Mouse (Mus musculus): ENCODE results near the gene Sprn. TPM values are rescaled to one million over a fixed set of nuclear protein-coding genes. Genes with fewer than 3 reads are reported as not detected.

Gene Sprn
- polyA plus RNA-seq, 1 experiment = 0.16 TPM

DNA sequence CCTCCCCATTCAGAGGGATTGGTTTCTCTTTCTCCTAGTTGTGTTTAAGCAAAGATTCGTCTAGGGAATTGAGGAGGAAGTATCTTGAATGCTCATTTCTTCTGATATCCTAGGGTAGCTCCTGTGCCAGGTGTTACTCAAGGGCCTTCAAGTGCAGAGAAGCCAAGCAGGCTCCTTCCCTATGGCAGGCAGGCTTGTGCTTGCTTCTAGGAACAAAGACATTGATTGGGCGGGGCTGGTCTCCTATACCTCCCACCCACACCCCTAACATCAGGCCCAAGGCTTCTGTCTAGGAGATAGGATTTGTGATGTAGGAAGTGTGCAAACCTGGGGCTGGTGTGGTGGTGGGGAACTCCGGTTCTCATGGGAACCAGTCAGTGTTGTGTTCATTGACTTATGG is 27.7 kb downstream of the Sprn start:
- H3K4me3 ChIP-seq (ENCODE audit: insufficient read depth, low read length) = no peak overlapping the region

GRCm38 (mm10) chr7:140126022-140126350 is 28.7 kb downstream of the Sprn start:
- Histone ChIP-seq H3K4me3 (ENCODE audit: insufficient read depth, low read length) (peak overlapping the region; percentile 65), H3K4me1 (ENCODE audit: control insufficient read depth, insufficient read depth, low read length) (peaks cover 2% of the 10 kb centered on the region; the same call in 1 of the 2 replicates), H3K27ac (ENCODE audit: insufficient read depth, low read length) (no peak overlapping the region)
- TF ChIP-seq CTCF (IDR thresholded peaks at IDR 0.05; ENCODE audit: borderline replicate concordance, insufficient read depth, low read length) (no peak), POLR2A (IDR thresholded peaks at IDR 0.05; ENCODE audit: low read depth, low read length) (no peak)

More for the DNA sequence above, 27.7 kb downstream of the Sprn start:
- no peak for TF ChIP-seq CTCF (IDR thresholded peaks at IDR 0.05; ENCODE audit: borderline replicate concordance, insufficient read depth, low read length)
- TF ChIP-seq POLR2A (IDR thresholded peaks at IDR 0.05; ENCODE audit: low read depth, low read length) = no peak
- H3K4me1 ChIP-seq (ENCODE audit: control insufficient read depth, insufficient read depth, low read length) = peaks cover 2% of the 10 kb centered on the region; the same call in 1 of the 2 replicates
- H3K27ac ChIP-seq (ENCODE audit: insufficient read depth, low read length) = no peak overlapping the region

- peak overlapping the region; percentile 65 for H3K4me3 ChIP-seq (ENCODE audit: insufficient read depth, low read length)
- peaks cover 2% of the 10 kb centered on the region; the same call in 1 of the 2 replicates for H3K4me1 ChIP-seq (ENCODE audit: control insufficient read depth, insufficient read depth, low read length)
- H3K27ac ChIP-seq (ENCODE audit: insufficient read depth, low read length) = no peak overlapping the region
- peak; percentile 86 for TF ChIP-seq POLR2A (IDR thresholded peaks at IDR 0.05; ENCODE audit: low read depth, low read length)
- no peak for TF ChIP-seq CTCF (IDR thresholded peaks at IDR 0.05; ENCODE audit: borderline replicate concordance, insufficient read depth, low read length)
Observed at GRCm38 (mm10) chr7:140125278-140126021, 29.2 kb downstream of the Sprn start.

DNA sequence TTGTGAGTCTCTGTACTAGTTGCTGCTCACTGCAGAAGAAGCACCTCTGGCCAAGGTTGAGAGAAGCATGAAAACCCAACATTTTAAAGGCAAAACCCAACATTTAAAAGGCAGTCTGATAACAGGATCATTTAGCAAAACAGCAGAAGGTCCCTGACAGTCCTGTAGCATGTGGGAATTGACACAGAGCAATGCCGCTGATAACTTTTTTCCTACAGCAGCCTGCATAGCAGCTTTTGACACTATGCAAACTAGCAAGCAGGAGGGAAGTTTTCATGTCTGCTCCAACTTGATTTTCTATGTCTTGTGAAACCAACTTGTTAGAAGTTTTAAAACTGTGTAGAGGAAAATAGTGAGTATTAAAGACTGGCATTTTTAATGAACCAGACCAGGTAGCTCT is 30.3 kb downstream of the Sprn start:
- peaks cover 2% of the 10 kb centered on the region; the same call in 1 of the 2 replicates for H3K4me1 ChIP-seq (ENCODE audit: control insufficient read depth, insufficient read depth, low read length)
- no peak for TF ChIP-seq CTCF (IDR thresholded peaks at IDR 0.05; ENCODE audit: borderline replicate concordance, insufficient read depth, low read length)
- TF ChIP-seq POLR2A (IDR thresholded peaks at IDR 0.05; ENCODE audit: low read depth, low read length) = no peak
- no peak overlapping the region for H3K4me3 ChIP-seq (ENCODE audit: insufficient read depth, low read length)
- H3K27ac ChIP-seq (ENCODE audit: insufficient read depth, low read length) = no peak overlapping the region

- Histone ChIP-seq H3K27ac (ENCODE audit: insufficient read depth, low read length) (0 out of 2 replicates have a peak overlapping the region, but pooled peaks have one; percentile 23), H3K4me3 (ENCODE audit: insufficient read depth, low read length) (no peak overlapping the region), H3K4me1 (ENCODE audit: control insufficient read depth, insufficient read depth, low read length) (peaks cover 2% of the 10 kb centered on the region; the same call in 1 of the 2 replicates)
- TF ChIP-seq CTCF (IDR thresholded peaks at IDR 0.05; ENCODE audit: borderline replicate concordance, insufficient read depth, low read length) (no peak), POLR2A (IDR thresholded peaks at IDR 0.05; ENCODE audit: low read depth, low read length) (no peak)
Observed at GRCm38 (mm10) chr7:140122765-140123164, 31.9 kb downstream of the Sprn start.

- Histone ChIP-seq H3K4me3 (ENCODE audit: insufficient read depth, low read length) (no peak overlapping the region), H3K27ac (ENCODE audit: insufficient read depth, low read length) (no peak overlapping the region), H3K4me1 (ENCODE audit: control insufficient read depth, insufficient read depth, low read length) (no peaks in the 10 kb centered on the region)
- TF ChIP-seq POLR2A (IDR thresholded peaks at IDR 0.05; ENCODE audit: low read depth, low read length) (no peak), CTCF (IDR thresholded peaks at IDR 0.05; ENCODE audit: borderline replicate concordance, insufficient read depth, low read length) (no peak)
Observed at GRCm38 (mm10) chr7:140121338-140121910, 33.3 kb downstream of the Sprn start.

- Histone ChIP-seq H3K27ac (ENCODE audit: insufficient read depth, low read length) (no peak overlapping the region), H3K4me3 (ENCODE audit: insufficient read depth, low read length) (no peak overlapping the region)
- TF ChIP-seq CTCF (IDR thresholded peaks at IDR 0.05; ENCODE audit: borderline replicate concordance, insufficient read depth, low read length) (no peak), POLR2A (IDR thresholded peaks at IDR 0.05; ENCODE audit: low read depth, low read length) (no peak)
Observed at GRCm38 (mm10) chr7:140120484-140120883, 34.2 kb downstream of the Sprn start.

GRCm38 (mm10) chr7:140116329-140117054 is 38.2 kb downstream of the Sprn start, which contains the start of gene Echs1:
Gene Echs1, minus strand, starts transcription at chr7:140116476.
- peak within 1 kb of the TSS; percentile 94 for H3K27ac ChIP-seq (ENCODE audit: insufficient read depth, low read length)
- H3K4me1 ChIP-seq (ENCODE audit: control insufficient read depth, insufficient read depth, low read length) = no peaks in the 10 kb centered on the region
- TF ChIP-seq CTCF (IDR thresholded peaks at IDR 0.05; ENCODE audit: borderline replicate concordance, insufficient read depth, low read length) (no peak), POLR2A (IDR thresholded peaks at IDR 0.05; ENCODE audit: low read depth, low read length) (peak; percentile 89)
- peak within 1 kb of the TSS; percentile 80 for H3K4me3 ChIP-seq (ENCODE audit: insufficient read depth, low read length)

More at GRCm38 (mm10) chr7:140120484-140120883, 34.2 kb downstream of the Sprn start:
- H3K4me1 ChIP-seq (ENCODE audit: control insufficient read depth, insufficient read depth, low read length) = no peaks in the 10 kb centered on the region

DNA sequence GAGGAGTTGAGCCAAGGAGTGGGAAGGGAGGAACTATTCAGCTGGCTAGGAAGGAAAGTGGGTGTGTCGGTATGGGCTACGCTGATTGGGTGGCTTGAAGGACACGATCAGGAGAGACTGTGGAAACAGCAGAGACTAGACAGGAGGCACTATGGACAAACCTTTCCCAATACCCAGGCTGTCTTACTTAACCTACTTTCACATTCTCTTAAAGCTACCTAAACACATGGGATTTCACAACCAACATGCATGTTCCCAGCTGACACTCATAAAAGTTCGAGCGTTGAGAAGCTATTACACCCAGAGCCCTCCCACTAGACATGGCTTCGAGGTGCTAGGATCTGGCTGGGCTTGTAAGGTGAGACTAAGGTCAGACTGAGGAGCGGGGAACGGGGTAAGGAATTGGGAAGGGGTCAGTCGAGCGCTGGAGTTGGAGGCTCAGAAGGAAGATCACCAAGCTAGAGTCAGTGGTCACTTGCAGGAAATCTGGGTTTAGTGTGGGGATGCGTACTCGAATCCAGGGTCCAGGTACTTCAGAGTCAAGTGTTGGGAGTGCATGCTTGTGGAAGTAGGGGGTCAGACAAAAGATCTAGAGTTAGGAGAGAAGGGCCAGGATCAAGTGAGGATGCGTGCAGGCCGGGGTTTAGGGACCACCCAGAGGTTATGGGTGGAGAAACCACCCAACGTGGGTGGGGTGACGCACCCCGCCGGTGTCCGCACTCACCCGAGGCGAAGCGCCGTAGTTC is 38.9 kb downstream of the Sprn start, which contains the start of gene Paox:
Gene Paox (plus strand): TSS at position 217 of the 746 bp plus-strand sequence.
- peak within 1 kb of the TSS; percentile 80 for H3K4me3 ChIP-seq (ENCODE audit: insufficient read depth, low read length)
- peak; percentile 58 for TF ChIP-seq POLR2A (IDR thresholded peaks at IDR 0.05; ENCODE audit: low read depth, low read length)
- TF ChIP-seq CTCF (IDR thresholded peaks at IDR 0.05; ENCODE audit: borderline replicate concordance, insufficient read depth, low read length) = no peak
- no peaks in the 10 kb centered on the region; the same call in 1 of the 2 replicates for H3K4me1 ChIP-seq (ENCODE audit: control insufficient read depth, insufficient read depth, low read length)
- H3K27ac ChIP-seq (ENCODE audit: insufficient read depth, low read length) = peak within 1 kb of the TSS; percentile 94
